Mouse (Mus musculus): ENCODE data around the gene 1300017J02Rik. TPM values are rescaled to one million over a fixed set of nuclear protein-coding genes. Genes with fewer than 3 reads are reported as not detected.

The 1300017J02Rik gene
- total RNA-seq, 2 experiments from 2014 or later, result not detected

GRCm38 (mm10) chr9:103229037-103229867, 75.6 kb downstream of the 1300017J02Rik start:
- TF ChIP-seq CTCF (IDR thresholded peaks at IDR 0.05), result no peak
- DNase-seq (ENCODE audit: extremely low spot score in 1 of 2, low spot score in 2 of 2), result no peak
- intact Hi-C loops (cut with DNase I), result no loop called here
- Histone ChIP-seq H3K27ac (peak overlapping the region; percentile 41; the same call in 1 of the 2 replicates), H3K4me3 (peak overlapping the region; percentile 13; the same call in 1 of the 2 replicates)

DNA sequence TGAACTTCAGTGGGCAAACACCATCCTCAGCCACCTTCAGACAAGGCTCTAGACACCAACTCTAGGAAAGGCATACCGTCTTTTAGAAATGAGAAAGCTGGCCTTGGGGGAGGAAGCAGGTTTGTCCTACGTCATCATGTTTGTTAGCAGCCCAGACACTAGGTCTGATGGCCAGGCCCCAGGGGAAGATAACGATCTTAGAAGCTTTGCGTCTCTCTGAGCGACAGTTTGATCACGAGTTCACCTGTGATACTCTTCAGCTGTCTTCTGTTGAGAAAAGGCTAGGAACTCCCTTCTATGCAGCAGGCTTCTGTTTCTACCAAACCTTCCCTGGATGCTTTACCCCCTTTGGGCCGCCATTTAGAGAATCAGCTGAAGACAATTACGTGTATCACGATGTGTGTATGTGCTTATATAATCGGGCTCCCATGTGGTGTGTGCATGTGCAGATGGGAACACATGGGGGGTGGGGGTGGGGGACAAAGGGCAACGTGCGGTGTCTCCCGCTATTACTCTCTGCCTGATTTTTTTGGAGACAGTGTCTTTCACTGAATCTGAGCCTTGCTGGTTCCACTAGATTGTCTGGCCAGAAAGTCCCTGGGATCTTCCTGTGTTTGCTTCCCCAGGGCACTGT, 76.4 kb downstream of the 1300017J02Rik start:
- intact Hi-C loops (cut with DNase I), result no loop called here
- H3K27ac ChIP-seq, result no peak overlapping the region

GRCm38 (mm10) chr9:103227760-103228159, 77.1 kb downstream of the 1300017J02Rik start:
- TF ChIP-seq CTCF (IDR thresholded peaks at IDR 0.05), result no peak
- DNase-seq (ENCODE audit: extremely low spot score in 1 of 2, low spot score in 2 of 2), result no peak
- H3K4me3 ChIP-seq, result no peak overlapping the region
- no peak overlapping the region for H3K27ac ChIP-seq
- intact Hi-C loops (cut with DNase I), result no loop called here

More for the DNA sequence above, 76.4 kb downstream of the 1300017J02Rik start:
- DNase-seq (ENCODE audit: extremely low spot score in 1 of 2, low spot score in 2 of 2), result no peak
- no peak overlapping the region for H3K4me3 ChIP-seq
- no peak for TF ChIP-seq CTCF (IDR thresholded peaks at IDR 0.05)

DNA sequence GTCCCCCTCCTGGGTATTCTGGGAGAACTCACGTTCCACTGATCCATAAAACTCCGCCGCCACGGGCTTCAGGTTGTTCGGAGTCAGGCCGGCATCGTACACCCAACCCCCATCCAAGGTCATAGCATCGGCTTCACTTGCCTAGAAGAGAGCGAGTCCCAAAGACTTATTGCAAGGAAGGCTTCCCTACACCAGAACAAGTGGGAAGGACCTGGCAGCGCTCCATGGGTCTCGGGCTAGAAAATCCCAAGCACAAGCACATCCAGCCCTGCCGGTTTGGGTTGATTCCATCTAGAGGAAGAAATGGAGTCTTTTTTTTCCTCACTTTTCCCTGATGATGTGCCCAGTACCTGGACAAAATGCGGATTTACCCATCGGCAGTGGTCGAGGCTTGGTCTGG, 78.1 kb downstream of the 1300017J02Rik start:
- TF ChIP-seq CTCF (IDR thresholded peaks at IDR 0.05), result no peak
- intact Hi-C loops (cut with DNase I), result no loop called here
- no peak overlapping the region for H3K4me3 ChIP-seq

GRCm38 (mm10) chr9:103225464-103225863, 79.4 kb downstream of the 1300017J02Rik start:
- no peak overlapping the region for H3K27ac ChIP-seq
- peak; percentile 33 for TF ChIP-seq CTCF (IDR thresholded peaks at IDR 0.05)
- intact Hi-C loops (cut with DNase I), result loop anchor here (1.0 kb wide), 1 partner anchor 77 kb away; no protein-coding TSS in a partner anchor

More for the DNA sequence above, 78.1 kb downstream of the 1300017J02Rik start:
- DNase-seq (ENCODE audit: extremely low spot score in 1 of 2, low spot score in 2 of 2), result no peak
- no peak overlapping the region for H3K27ac ChIP-seq

DNA sequence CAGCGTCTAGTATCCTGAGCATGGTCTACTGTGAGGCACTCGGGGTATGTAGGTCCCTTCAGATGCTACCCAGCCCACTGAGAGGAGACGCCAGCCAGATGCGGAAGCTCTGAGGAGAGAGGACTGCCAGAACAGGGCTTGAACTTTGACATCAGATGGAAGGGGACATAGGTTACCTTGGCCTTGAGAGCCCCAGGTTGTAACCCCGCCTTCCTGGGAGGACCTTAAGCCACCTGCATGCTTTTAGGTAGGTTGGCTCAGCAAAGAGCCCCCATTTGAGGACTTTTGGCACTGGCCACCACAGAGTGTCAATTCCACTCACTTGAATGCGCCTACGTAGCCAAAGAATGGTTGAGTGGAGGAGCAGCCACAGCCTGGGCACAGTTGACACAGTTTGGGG, 80.2 kb downstream of the 1300017J02Rik start:
- TF ChIP-seq CTCF (IDR thresholded peaks at IDR 0.05), result no peak
- H3K27ac ChIP-seq, result no peak overlapping the region
- intact Hi-C loops (cut with DNase I), result loop anchor here (1.0 kb wide), 1 partner anchor 78 kb away; no protein-coding TSS in a partner anchor
- no peak for DNase-seq (ENCODE audit: extremely low spot score in 1 of 2, low spot score in 2 of 2)
- H3K4me3 ChIP-seq, result no peak overlapping the region

More at GRCm38 (mm10) chr9:103225464-103225863, 79.4 kb downstream of the 1300017J02Rik start:
- no peak overlapping the region for H3K4me3 ChIP-seq
- no peak for DNase-seq (ENCODE audit: extremely low spot score in 1 of 2, low spot score in 2 of 2)

DNA sequence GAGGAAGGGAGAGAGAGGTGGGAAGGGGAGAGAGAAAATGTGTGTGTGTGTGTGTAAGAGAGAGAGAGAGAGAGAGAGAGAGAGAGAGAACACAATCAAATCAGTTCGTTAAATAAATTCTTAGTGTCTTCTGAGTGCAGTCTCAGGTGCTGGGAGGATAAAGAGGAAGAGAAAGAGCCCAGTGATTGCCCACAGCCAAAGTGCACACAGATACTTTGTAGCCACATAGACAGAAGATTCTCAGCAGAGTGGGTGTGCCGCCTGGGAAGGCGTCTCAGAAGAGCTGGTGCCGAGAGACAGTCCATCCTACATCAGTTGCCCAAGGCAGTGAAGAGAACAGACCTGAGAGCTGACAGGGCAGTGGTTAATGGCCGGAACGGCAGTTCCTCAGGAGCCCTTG, 90.6 kb downstream of the 1300017J02Rik start:
- no peak for TF ChIP-seq CTCF (IDR thresholded peaks at IDR 0.05)
- Histone ChIP-seq H3K4me3 (no peak overlapping the region), H3K27ac (no peak overlapping the region)
- intact Hi-C loops (cut with DNase I), result no loop called here
- no peak for DNase-seq (ENCODE audit: extremely low spot score in 1 of 2, low spot score in 2 of 2)

GRCm38 (mm10) chr9:103213631-103214030, 91.3 kb downstream of the 1300017J02Rik start:
- H3K27ac ChIP-seq, result no peak overlapping the region
- TF ChIP-seq CTCF (IDR thresholded peaks at IDR 0.05), result no peak
- DNase-seq (ENCODE audit: extremely low spot score in 1 of 2, low spot score in 2 of 2), result no peak
- intact Hi-C loops (cut with DNase I), result no loop called here
- no peak overlapping the region for H3K4me3 ChIP-seq

DNA sequence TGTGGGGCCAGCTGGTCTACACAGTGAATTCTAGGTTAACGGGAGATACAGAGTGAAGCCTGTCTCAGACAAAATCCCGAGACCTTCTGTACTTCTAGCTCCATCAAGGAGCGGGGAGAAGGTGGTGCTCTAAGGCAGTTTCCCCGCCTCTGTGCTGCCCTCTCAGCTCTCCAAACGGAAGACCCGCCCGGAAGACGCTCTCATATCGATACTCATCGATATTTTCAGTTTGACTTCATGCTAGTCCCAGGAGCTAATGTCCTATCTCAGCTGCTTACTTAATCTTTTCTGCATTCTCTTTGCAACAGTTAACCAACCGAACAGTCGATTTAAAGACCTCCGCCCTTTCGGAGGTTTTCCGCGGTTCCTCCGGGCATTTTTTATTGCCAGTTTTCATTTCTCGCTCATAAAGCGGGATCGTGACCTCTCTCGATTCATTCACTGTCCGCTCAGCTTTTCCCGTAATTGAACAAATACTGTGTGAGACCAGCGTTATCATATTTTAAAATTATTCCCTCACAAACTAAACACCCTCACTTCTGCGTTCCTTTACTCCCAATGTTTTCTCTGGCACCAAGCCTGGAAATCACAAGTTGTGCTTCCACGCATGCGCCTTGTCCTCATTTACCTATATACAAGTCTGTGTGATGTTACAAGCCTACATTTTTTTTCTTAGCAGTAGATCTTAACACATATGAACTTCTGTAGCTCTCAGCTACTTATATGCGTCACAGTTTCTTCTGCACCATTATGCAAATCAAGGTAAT, 92.0 kb downstream of the 1300017J02Rik start:
- no peak for TF ChIP-seq CTCF (IDR thresholded peaks at IDR 0.05)
- DNase-seq (ENCODE audit: extremely low spot score in 1 of 2, low spot score in 2 of 2), result no peak
- H3K4me3 ChIP-seq, result no peak overlapping the region

DNA sequence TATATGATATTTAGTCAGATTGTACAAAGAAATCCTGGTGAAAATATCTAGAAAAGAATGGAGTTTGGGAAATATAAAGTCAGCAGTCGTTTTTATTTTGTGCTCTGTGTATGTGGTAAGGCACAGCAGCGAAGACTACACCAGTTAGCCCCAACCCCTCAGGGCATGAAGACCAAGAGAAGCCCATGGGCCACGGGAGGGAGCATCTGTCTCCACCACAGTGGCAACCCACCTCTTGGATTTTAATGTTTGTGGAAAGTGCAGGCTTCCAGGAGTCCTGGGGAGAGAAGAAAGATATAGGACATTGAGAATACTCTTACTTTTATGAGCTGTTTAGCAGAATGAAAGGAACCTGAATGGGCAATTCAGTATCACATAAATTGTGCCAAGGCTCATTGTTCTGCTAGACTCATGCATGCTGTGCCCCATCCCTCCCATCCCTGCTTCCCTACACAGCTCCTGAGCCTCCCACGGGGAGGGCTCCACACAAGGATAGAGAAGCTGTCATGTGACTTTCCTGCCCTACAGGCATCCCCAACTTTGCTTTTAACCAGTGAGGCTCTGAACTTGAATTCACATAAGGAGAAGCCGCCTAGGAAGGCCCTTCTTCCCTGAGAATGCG, 96.0 kb downstream of the 1300017J02Rik start:
- H3K4me3 ChIP-seq, result no peak overlapping the region
- DNase-seq (ENCODE audit: extremely low spot score in 1 of 2, low spot score in 2 of 2), result no peak
- TF ChIP-seq CTCF (IDR thresholded peaks at IDR 0.05), result no peak
- intact Hi-C loops (cut with DNase I), result loop anchor here (1.0 to 5.0 kb wide), 2 partner anchors 96 to 153 kb away; partner anchors contain the start of genes 1300017J02Rik and Topbp1
- H3K27ac ChIP-seq, result no peak overlapping the region

More for the DNA sequence above, 92.0 kb downstream of the 1300017J02Rik start:
- intact Hi-C loops (cut with DNase I), result no loop called here
- no peak overlapping the region for H3K27ac ChIP-seq

DNA sequence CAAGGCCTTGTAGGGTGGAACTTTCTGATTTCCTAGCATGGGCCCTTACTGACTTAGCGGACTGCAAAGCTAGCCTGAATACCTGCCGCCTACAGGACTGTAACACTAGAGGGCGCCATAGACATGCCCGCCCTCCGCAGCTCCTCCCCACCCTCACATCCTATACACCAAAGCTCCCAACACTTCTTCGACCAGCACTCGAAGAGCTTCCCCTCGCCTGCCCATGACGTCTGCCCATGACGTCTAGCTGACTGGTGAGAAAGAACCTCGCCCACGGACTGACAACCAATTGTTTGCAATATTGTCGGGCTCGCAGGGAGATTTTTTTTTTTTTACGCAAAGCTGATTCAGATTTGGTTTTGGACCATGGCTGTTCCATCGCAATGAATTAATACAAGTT, 97.0 kb downstream of the 1300017J02Rik start:
- intact Hi-C loops (cut with DNase I), result loop anchor here (1.0 to 5.0 kb wide), 2 partner anchors 97 to 154 kb away; partner anchors contain the start of genes 1300017J02Rik and Topbp1
- Histone ChIP-seq H3K27ac (no peak overlapping the region), H3K4me3 (peak overlapping the region; percentile 30; the same call in 1 of the 2 replicates)
- TF ChIP-seq CTCF (IDR thresholded peaks at IDR 0.05), result peak; percentile 91
- DNase-seq (ENCODE audit: extremely low spot score in 1 of 2, low spot score in 2 of 2), result peak; percentile 53 to 62
